Mouse (Mus musculus): ENCODE data around the gene Cdt1.

Gene Cdt1

DNA sequence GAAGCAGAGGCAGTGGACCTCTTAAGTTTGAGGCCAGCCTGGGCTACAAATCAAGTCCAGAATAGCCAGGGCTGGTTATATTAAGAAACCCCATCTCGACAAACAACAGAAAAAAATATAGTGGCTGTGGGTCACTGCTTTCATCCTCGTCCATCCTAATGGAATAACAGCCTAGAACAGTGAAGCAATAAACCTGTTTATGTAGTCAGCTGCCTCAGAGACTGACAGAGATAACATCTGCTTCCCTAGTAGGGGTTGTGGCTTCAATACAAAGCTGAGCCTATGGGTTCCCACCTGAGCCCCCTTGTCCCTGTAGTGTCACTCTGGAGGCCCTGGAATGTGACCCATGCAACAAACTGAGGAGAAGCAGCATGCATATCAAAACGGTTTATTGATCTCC, 6.4 kb downstream of the Cdt1 start:
- no peak for DNase-seq (ENCODE audit: low read depth, low spot score)

GRCm38 (mm10) chr8:122574667-122575251, 6.9 kb downstream of the Cdt1 start:
- peak; percentile 74 for DNase-seq (ENCODE audit: low read depth, low spot score)

GRCm38 (mm10) chr8:122575286-122575685, 7.5 kb downstream of the Cdt1 start:
- no peak for DNase-seq (ENCODE audit: low read depth, low spot score)

DNA sequence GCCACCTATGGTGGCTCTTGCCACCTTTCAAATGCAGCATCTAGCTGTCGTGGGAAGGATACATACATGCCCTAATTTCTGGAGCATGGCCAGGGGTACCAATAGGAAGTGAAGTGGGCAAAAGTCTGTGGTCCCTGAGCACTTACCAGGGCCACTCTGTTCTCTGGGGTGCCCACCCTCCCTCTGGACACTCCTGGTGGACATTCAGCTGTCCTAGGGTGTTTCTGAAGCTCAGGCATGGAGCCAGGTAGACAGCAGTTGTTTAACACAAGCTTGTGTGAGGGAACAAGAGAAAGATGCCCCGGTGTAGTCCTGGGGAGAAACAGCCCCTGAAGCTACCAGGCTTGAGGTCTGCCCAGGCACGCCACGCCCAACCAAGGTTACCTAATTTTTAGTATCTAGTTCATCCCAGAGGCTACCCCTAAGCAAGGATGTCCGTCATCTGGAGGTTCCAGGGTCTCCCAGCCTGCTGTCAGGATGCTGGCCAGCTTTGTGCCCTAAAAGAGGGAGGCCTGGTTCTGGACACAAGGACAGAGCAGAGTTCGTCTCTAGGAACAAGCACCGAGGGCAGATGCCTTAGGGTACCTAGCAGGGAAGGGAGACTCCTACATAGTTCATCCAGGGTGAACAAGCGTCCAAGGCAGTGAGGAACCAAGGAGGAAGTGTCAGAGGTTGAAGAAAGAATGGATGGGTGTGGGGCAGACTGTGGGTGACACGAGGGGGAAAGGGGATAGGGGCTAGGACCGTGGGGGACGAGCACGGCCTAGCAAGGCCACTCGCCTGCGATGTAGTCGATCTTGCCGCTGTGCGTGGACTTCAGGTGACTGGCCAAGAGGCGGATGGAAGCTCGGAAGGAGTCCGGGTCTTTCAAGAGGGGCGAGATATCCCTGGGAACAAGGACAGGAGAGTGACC, 8.2 kb downstream of the Cdt1 start:
- peak; percentile 16 for DNase-seq (ENCODE audit: low read depth, low spot score)

DNA sequence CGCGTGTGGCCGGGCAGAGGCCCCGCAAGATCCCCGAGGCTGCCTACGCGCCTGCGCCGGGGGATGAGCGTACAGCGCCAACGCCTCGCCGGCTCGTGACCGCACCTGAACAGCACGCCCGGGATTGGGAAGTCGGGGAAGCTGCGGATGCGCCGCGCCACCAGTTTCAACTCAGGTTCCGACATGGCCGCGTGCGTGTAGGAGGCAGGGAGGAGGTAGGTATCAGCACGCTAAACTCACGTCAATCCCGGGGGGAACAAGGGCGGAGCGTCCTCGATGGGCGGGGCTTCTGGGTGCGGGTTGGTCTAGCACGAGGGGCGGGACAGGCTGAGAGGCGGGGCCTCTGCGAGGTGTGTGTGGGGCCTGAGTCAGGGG, 8.8 kb downstream of the Cdt1 start, which contains the start of gene Aprt:
TSS of gene Aprt (minus strand) at position 262 of the 375 bp plus-strand sequence.
- peak; percentile 98 for DNase-seq (ENCODE audit: low read depth, low spot score)

DNA sequence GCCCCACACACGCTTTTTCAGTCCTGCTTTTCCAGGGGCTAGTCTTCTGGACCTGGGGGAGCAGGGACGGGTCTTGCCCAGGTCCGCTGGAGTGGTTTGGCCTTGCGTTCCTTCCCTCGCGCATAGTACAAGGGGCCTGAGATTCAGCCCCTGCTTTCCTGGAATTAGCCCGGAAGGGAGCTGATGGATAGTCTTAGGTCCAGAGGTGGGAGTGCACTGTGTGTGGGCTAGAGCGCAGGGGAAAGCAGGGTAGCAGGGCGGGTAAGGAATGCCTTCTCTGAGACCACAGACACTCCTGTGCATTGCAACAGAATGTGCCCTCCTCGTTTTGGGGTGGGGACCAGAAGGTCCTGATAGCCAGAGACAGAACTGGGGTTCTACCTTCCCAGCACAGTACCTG, 9.3 kb downstream of the Cdt1 start:
- DNase-seq (ENCODE audit: low read depth, low spot score), result no peak

DNA sequence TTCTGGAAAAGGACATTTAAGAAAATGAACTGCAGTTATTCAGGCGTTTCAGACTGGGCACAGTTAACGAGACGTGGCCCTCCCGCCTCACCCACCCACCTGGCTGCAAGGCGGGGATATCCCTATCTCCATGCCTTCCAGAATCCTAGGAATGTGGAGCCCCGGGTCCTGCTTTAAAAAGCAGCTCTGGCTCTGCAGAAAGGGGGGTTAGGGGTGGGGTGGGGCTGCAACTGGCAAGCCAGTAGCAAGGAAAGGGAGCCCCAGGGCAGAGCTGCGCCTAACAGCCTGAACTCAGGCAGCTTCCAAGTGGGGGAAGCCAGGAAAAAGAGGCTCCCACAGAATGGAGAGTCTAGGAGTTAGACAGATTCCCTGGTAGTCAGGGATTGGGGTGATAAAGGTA, 11.4 kb downstream of the Cdt1 start:
- DNase-seq (ENCODE audit: low read depth, low spot score), result peak; percentile 75

- peak; percentile 38 for DNase-seq (ENCODE audit: low read depth, low spot score)
These were observed 13.1 kb downstream of the Cdt1 start for GRCm38 (mm10) chr8:122580926-122581325.

DNA sequence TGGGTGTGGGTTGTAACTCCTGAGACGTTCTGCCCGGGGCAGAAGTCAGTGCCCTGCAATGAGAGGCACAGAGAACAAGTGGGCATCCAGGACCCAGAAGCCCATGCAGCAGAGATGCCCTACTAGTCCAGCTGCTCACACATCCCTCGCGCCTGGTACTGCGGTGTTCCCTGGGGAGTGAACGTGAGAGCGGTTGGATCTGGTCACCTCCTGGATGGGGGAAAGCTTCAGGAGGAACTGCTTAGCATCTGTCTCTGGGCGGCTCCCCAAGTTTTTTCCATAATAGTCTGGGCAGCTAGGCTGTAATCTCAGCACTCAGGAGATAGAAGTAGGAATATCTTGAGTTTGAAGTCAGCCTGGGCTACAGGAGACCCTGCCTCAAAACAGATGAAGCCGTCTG, 17.2 kb downstream of the Cdt1 start:
- DNase-seq (ENCODE audit: low read depth, low spot score), result no peak

GRCm38 (mm10) chr8:122585411-122585891, 17.6 kb downstream of the Cdt1 start:
- DNase-seq (ENCODE audit: low read depth, low spot score), result no peak

- peak; percentile 28 for DNase-seq (ENCODE audit: low read depth, low spot score)
These were observed 18.4 kb downstream of the Cdt1 start for GRCm38 (mm10) chr8:122586171-122586570.

DNA sequence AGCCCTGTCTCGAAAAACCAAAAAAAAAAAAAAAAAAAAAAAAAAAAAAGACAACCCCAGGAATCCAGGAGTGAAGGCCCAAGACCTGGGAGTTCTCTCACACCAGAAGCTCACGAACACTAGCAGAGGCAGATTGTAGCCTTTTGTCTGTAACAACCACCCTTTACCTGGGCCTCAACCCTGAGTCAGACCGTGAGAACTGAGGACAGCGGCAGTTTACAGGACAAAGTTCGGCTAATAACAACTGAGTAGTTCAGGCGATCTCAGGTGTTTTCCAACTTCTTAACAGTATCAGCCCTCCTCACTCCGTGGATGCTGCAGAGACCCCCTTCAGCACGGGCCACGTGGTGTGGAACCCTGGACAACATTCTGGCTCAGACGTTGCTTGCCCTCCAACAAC, 18.9 kb downstream of the Cdt1 start:
- DNase-seq (ENCODE audit: low read depth, low spot score), result no peak

DNA sequence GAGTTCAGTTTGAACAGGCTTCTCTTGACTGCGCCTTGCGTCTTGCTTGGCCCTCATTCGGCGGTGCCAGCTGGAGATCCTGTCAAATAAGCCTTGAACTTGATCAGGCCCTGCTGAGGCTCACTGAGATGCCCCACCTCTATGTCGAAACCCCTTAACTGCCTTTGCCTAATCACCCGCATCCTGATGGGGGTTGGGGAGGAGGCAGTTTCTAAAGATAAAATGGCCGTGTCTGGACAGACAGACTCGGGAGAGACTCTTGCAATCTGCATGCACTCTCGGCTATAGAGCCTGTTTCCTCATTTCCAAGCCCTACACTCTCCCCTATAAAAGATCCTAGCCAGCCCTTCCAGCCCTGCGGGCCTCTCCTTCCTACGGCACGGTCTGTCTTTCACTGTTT, 25.4 kb downstream of the Cdt1 start:
- no peak for DNase-seq (ENCODE audit: low read depth, low spot score)

GRCm38 (mm10) chr8:122593783-122594507, 26.1 kb downstream of the Cdt1 start:
- DNase-seq (ENCODE audit: low read depth, low spot score), result no peak

DNA sequence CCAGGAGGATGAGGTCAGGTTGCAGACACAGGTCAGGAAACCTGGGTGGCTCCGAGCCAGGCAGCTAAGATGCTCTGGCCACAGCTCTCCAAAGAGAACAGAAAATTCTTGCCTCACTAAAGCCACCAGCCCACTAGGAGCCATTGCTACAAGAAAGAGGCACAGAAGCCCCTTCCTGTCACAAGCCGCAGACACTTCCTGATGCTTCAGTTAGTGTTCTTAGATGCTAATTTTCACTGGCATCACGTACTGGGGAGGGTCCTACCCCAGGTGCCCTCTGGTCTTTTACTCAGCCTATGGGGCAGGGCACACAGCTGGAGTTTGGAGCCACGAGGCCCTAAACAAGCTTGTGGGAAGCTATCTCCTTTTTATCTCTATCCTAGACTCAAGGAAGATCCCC, 28.2 kb downstream of the Cdt1 start:
- DNase-seq (ENCODE audit: low read depth, low spot score), result no peak

DNA sequence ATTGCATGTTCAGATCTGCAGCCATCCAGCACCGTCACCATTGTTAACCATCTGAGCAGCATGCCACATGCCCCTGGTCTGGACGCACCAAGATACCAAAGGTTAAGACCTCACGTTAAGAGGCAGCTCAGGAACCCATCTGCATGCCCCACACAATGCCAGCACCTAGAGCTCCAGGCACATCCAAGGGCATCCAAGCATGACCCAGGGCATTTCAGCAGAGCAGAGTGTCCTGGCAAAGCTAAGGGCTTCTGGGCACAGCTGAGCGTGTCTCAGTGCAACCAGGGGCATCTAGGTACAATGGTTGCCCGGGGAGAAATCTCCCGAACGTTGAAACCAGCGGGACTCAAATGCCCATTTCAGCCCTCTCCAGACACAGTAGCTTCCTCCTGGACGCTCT, 32.9 kb downstream of the Cdt1 start:
- DNase-seq (ENCODE audit: low read depth, low spot score), result no peak

DNA sequence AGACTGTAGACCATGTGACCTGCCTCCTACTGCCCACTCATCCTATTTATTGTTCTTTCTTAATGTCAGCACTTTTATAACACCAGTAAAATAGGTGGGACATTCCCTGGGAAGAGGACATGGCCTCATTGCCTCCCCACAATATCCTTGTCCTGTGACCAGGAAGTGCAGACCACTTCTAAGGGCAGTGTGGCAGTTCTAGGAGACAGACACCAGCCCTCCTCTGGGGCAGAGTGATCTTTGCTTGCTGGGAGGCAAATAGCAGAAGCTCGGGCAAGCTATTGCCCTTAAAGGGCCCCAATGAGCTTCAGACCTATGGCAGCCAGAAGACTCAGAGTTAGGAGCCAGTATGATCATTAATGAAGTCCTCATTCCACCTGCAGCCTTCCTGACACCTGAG, 36.8 kb downstream of the Cdt1 start:
- no peak for DNase-seq (ENCODE audit: low read depth, low spot score)

- DNase-seq (ENCODE audit: low read depth, low spot score), result no peak
These were observed 37.6 kb downstream of the Cdt1 start for GRCm38 (mm10) chr8:122605367-122605766.

DNA sequence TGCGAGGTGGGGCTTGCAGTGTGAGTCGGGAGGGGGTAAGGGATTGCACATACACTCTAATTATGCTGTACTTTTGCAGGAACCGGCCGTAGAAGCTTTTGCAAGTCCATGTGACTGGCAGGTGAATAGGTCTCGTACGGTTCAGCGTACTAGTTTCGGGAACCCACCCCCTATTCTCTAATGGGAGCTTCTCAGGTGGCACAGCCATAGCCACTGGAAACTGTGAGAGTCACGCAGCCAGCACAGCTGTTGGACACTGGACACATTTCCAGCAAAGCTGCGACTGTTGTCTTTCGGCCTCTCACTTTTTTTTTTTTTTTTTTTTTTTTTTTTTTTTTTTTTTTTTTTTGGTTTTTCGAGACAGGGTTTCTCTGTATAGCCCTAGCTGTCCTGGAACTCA, 39.0 kb downstream of the Cdt1 start:
- no peak for DNase-seq (ENCODE audit: low read depth, low spot score)

- DNase-seq (ENCODE audit: low read depth, low spot score), result no peak
These were observed 42.4 kb downstream of the Cdt1 start for GRCm38 (mm10) chr8:122610209-122610608.

GRCm38 (mm10) chr8:122610612-122611277, 42.9 kb downstream of the Cdt1 start:
- no peak for DNase-seq (ENCODE audit: low read depth, low spot score)
